Mouse (Mus musculus) liver, embryonic 11.5 days (tissue): Measurements from ENCODE around the gene Tra2b. TPM values are rescaled to one million over a fixed set of nuclear protein-coding genes. Genes with fewer than 3 reads are reported as not detected.
"Not testable (repeated sequence)": the region's sequence is repeated elsewhere in the genome, so short reads cannot be mapped to it uniquely, and the experiment has no call there.

ENCODE experiments used
- ATAC-seq: fragments of 200-750 bp; cut with Nextera tagmentation; replicated peaks from 2 replicates; pipeline ENCODE4 v1.8.0; 2017; ENCODE audit warnings: moderate number of reproducible peaks, mild to moderate bottlenecking, moderate TSS enrichment, moderate library complexity; ENCODE audit not compliant: low FRiP score
- DNase-seq: peaks from one replicate; pipeline ENCODE4 v3.0.0-alpha.2; 2017; ENCODE audit warnings: low spot score
- H3K27ac ChIP-seq: fragments of 300-500 bp; sonication (generic); 2 replicates; pipeline ENCODE4 v1.5.1; 2014; ENCODE audit warnings: mild to moderate bottlenecking, low read depth, low read length, control low read depth
- H3K27me3 ChIP-seq: fragments of 300-500 bp; sonication (generic); replicated peaks from 2 replicates; pipeline ENCODE4 v1.6.1; 2014; ENCODE audit warnings: low read length, mixed read lengths; ENCODE audit not compliant: control insufficient read depth, insufficient read depth
- H3K36me3 ChIP-seq: fragments of 300-500 bp; sonication (generic); 2 replicates; pipeline ENCODE4 v1.6.1; 2014; ENCODE audit warnings: mild to moderate bottlenecking, low read length, moderate library complexity, mixed read lengths; ENCODE audit not compliant: control insufficient read depth, insufficient read depth
- H3K4me1 ChIP-seq: fragments of 300-500 bp; sonication (generic); replicated peaks from 2 replicates; pipeline ENCODE4 v1.6.1; 2014; ENCODE audit warnings: low read length, mixed read lengths; ENCODE audit not compliant: control insufficient read depth, insufficient read depth
- H3K4me2 ChIP-seq: fragments of 300-500 bp; sonication (generic); 2 replicates; pipeline ENCODE4 v1.6.1; 2014; ENCODE audit warnings: mild to moderate bottlenecking, control low read depth, moderate library complexity
- H3K4me3 ChIP-seq: fragments of 300-500 bp; sonication (generic); 2 replicates; pipeline ENCODE4 v1.5.1; 2014; ENCODE audit warnings: low read depth, low read length, control low read depth
- H3K9ac ChIP-seq: fragments of 300-500 bp; sonication (generic); 2 replicates; pipeline ENCODE4 v1.6.1; 2014; ENCODE audit warnings: low read depth, low read length, control low read depth
- H3K9me3 ChIP-seq: fragments of 300-500 bp; sonication (generic); 2 replicates; pipeline ENCODE4 v1.6.1; 2016; ENCODE audit warnings: low read length, inconsistent platforms, mixed read lengths; ENCODE audit not compliant: control insufficient read depth
- WGBS: fragments of 180-500 bp; shearing (Covaris S2); extraction: QIAGEN DNeasy Blood & Tissue Kit; methylation state at CpG from one replicate; pipeline ENCODE4 v1.1.7; 2014; 5-methylcytosine and 5-hydroxymethylcytosine counted together
- polyA plus RNA-seq: library from polyadenylated mRNA; unstranded; fragments of >200 nt; fragmentation: Nextera tagmentation; extraction: Ambion mirVana; gene quantifications from 2 replicates; pipeline ENCODE4 v1.2.1, GENCODE M21; 2014

Tra2b gene
- polyA plus RNA-seq, 1 experiment from 2014 or later, result 331 TPM

DNA sequence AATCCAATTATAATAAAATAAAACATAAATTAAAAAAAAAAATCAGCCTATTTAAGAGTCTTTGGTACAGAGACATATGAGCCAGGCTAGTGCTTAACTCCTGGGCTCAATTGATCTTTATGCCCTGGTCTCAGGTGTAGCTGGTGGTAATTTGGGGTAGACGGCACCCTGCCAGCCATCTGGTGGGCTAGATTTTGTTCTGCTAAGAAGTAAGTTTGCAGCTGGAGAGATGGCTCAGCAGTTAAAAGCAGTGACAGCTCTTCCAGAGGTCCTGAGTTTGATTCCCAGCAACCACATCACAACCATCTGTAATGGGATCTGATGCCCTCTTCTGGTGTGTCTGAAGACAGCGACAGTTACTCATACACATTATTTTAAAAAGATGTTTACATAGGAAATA, 25.8 kb downstream of the Tra2b start:
- Histone ChIP-seq H3K4me2 (no peak overlapping the region), H3K27me3 (no peaks in the 10 kb centered on the region), H3K4me3 (no peak overlapping the region), H3K4me1 (no peaks in the 10 kb centered on the region), H3K9ac (no peak overlapping the region), H3K27ac (no peak overlapping the region), H3K36me3 (peaks cover 32% of the 10 kb centered on the region), H3K9me3 (no peaks in the 10 kb centered on the region)
- DNase-seq, result no peak
- WGBS, result 78% methylated on average over 2 of the region's 2 CpGs
- ATAC-seq, result no peak

DNA sequence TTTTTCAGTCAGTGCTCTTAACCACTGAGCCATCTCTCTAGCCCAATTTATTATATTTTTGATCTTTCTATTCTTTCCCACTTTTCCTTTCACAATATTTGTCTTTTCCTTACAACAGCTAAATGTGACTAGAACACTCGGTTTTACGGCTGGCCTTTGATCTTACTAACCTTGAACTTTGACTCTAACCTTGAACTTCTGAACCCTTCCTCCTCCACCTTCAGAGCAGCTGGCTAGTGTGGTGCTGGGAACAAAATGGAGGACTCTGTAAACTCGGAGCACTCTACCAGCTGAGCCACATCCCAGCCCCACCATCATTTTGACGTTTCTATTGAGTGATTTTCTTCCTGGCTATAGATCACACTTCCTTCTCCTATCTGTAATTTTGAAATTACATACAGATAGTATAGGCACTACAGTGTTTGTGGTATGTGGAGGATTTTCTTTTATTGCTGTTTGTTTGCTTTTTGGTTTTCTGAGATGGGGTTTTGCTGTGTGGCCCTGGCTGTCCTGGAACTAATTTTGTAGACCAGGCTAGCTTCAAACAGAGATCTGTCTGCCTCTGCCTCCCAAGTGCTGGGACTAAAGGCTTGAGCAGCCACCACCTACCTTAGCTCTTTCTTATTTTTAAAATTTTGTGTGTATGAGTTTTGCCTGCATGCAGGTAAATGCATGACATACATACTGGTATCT, 26.7 kb downstream of the Tra2b start:
- ATAC-seq (no peak), DNase-seq (no peak)
- Histone ChIP-seq H3K36me3 (peaks cover 27% of the 10 kb centered on the region), H3K4me3 (no peak overlapping the region), H3K9me3 (no peaks in the 10 kb centered on the region), H3K4me2 (no peak overlapping the region), H3K27ac (no peak overlapping the region), H3K9ac (no peak overlapping the region), H3K4me1 (no peaks in the 10 kb centered on the region), H3K27me3 (no peaks in the 10 kb centered on the region)
- WGBS, result 72% methylated on average over 4 of the region's 4 CpGs

DNA sequence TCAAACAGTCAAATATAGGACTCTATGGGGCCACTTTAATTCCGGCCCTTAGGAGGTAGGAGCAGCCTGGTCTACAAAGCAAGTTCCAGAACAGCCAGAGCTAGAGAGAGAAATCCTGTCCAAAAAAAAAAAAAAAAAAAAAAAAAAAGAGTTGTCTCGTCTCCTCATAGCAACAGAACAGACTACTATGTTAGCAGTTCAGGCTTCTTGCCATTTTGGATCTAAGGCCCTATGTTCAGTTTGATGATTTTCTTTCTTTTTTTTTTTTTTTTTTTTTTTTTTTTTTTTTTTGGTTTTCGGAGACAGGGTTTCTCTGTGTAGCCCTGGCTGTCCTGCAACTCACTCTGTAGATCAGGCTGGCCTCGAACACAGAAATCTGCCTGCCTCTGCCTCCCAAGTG, 27.4 kb downstream of the Tra2b start:
- not testable (repeated sequence) for H3K9ac ChIP-seq, H3K4me2 ChIP-seq, H3K4me3 ChIP-seq, DNase-seq, H3K4me1 ChIP-seq, H3K27ac ChIP-seq, H3K27me3 ChIP-seq, ATAC-seq, H3K9me3 ChIP-seq
- H3K36me3 ChIP-seq, result peaks cover 22% of the 10 kb centered on the region
- WGBS, result 80% methylated on average over 4 of the region's 4 CpGs

DNA sequence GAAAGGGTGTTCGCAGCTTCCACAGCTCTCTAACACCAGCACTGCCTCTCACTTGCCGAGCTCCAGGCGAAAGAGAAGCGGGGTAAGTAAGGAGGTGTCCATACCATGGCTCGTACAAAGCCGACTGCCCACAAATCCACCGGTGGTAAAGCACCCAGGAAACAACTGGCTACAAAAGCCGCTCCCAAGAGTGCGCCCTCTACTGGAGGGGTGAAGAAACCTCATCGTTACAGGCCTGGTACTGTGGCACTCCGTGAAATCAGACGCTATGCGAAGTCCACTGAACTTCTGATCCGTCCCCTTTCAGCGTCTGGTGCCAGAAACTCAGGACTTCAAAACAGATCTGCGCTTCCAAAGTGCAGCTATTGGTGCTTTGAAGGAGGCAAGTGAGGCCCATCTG, 29.0 kb downstream of the Tra2b start:
- H3K27me3 ChIP-seq, result no peaks in the 10 kb centered on the region
- ATAC-seq (no peak), DNase-seq (no peak)
- peaks cover 9% of the 10 kb centered on the region for H3K36me3 ChIP-seq
- no peak overlapping the region for H3K27ac ChIP-seq
- no peak overlapping the region for H3K4me2 ChIP-seq
- no peak overlapping the region for H3K9ac ChIP-seq
- H3K4me3 ChIP-seq, result no peak overlapping the region
- no peaks in the 10 kb centered on the region for H3K4me1 ChIP-seq
- WGBS, result 88% methylated on average over 16 of the region's 16 CpGs
- H3K9me3 ChIP-seq, result no peaks in the 10 kb centered on the region

DNA sequence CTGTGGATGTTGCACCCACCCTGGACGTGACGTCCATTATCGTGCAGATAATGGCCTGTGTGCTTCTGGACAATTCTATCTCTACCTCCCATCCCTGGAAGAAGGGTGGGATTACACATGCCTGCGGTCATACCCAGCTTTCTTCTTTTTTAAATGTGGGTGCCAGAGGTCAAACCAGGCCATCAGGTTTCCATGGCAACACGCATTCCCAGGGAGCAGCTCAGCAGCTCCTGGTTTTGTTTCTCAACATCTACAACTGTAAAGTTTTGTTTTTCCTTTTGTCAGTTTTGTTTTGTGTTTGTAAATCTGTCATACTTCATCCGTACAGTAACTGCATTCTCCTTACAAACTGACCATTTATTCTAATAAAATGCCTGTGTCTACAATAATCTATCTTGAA, 31.3 kb downstream of the Tra2b start:
- WGBS, result 62% methylated on average over 6 of the region's 6 CpGs
- no peaks in the 10 kb centered on the region for H3K9me3 ChIP-seq
- no peaks in the 10 kb centered on the region for H3K4me1 ChIP-seq

DNA sequence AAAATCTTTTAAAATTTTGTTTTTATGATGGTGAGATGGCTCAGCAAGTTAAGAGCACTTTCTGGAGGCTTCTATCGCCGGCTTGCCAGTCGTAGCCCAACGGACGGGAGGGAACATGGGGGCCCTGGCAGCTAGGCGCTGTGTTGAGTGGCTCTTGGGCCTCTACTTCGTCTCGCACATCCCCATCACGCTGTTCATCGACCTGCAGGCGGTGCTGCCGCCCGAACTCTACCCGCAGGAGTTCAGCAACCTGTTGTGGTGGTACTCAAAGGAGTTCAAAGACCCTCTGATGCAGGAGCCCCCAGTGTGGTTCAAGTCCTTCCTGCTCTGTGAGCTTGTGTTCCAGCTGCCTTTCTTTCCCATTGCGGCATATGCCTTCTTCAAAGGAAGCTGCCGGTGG, 35.5 kb downstream of the Tra2b start:
- not testable (repeated sequence) for H3K4me2 ChIP-seq, H3K27me3 ChIP-seq, H3K4me3 ChIP-seq, H3K27ac ChIP-seq, H3K9me3 ChIP-seq, H3K36me3 ChIP-seq, DNase-seq, H3K4me1 ChIP-seq, ATAC-seq, H3K9ac ChIP-seq
- 74% methylated on average over 16 of the region's 16 CpGs for WGBS

More for the DNA sequence above, 31.3 kb downstream of the Tra2b start:
- Histone ChIP-seq H3K27me3 (no peaks in the 10 kb centered on the region), H3K4me2 (no peak overlapping the region), H3K36me3 (no peaks in the 10 kb centered on the region), H3K9ac (no peak overlapping the region), H3K4me3 (no peak overlapping the region), H3K27ac (no peak overlapping the region)
- ATAC-seq (no peak), DNase-seq (no peak)

DNA sequence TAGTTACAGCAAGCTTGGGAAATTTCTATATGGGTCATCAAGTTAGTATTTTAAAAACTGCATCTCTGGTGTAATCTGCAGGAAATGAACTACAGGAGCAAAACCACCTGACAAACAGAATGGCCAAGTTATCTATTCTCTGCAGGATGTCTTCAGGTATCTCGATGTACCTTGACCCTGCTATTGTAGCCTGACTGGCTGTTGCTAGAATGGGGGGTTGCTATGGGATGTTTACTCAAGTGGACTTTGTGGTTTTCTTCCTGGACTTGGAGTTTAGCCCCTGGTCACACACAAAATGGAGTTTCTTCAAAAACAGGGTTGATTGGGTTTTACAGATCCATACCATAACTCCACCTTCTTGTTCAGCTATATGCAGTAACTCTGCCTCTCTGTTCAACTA, 62.3 kb downstream of the Tra2b start:
- Histone ChIP-seq H3K27ac (no peak overlapping the region), H3K36me3 (no peaks in the 10 kb centered on the region), H3K4me3 (no peak overlapping the region), H3K9ac (no peak overlapping the region), H3K4me1 (no peaks in the 10 kb centered on the region), H3K4me2 (no peak overlapping the region), H3K27me3 (no peaks in the 10 kb centered on the region), H3K9me3 (peaks cover 3% of the 10 kb centered on the region)
- DNase-seq, result no peak
- no peak for ATAC-seq
- WGBS, result 71% methylated on average over 1 of the region's 1 CpGs

DNA sequence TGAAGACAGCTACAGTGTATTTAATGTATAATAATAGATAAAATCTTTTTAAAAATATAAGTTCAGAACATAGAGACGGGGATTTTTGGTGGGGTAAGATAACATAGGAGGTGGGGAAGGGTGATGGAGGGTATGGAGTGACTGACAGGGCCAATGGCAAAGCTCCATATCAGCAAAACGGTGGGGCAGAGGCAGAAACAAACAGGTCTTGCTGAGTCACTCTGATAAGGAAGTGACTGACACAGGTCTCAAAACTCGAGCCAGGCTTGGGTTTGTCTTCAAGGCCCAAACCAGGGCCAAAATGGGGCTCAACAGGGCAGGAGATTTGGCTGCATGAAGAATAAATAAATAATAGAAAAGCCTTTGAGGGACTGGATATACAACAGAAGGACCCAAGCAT, 63.9 kb downstream of the Tra2b start:
- Histone ChIP-seq H3K9me3 (peaks cover under 1% of the 10 kb centered on the region), H3K9ac (no peak overlapping the region), H3K4me2 (no peak overlapping the region), H3K4me3 (no peak overlapping the region), H3K4me1 (no peaks in the 10 kb centered on the region), H3K27ac (no peak overlapping the region), H3K27me3 (no peaks in the 10 kb centered on the region), H3K36me3 (no peaks in the 10 kb centered on the region)
- DNase-seq, result no peak
- 30% methylated on average over 3 of the region's 3 CpGs for WGBS
- ATAC-seq, result no peak

DNA sequence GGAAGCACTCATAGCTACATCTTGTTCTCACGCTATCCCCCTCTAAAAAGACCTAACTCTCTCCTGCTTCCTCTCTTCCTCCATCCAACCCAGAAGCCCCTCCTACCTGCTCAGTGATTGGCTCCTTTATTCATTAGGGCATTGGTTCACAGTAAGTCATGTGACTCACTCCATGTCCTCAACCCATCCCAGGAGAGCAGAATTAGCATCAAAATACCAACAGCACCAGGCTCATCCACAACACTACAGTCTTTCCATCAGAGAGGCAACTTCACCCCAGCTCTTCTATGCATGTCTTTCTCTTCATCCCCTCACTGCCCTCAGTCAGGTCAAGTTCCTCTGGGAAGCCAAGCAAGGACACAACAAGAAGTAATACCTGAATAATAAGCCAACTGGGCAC, 65.3 kb downstream of the Tra2b start:
- DNase-seq, result no peak
- ATAC-seq, result no peak
- Histone ChIP-seq H3K36me3 (no peaks in the 10 kb centered on the region), H3K4me3 (no peak overlapping the region), H3K9me3 (no peaks in the 10 kb centered on the region), H3K27ac (no peak overlapping the region), H3K27me3 (no peaks in the 10 kb centered on the region), H3K4me2 (no peak overlapping the region), H3K4me1 (no peaks in the 10 kb centered on the region), H3K9ac (no peak overlapping the region)
- WGBS, result 63% methylated on average over 1 of the region's 1 CpGs
